Mouse (Mus musculus): ENCODE results near the gene Rps6ka2. TPM values are rescaled to one million over a fixed set of nuclear protein-coding genes. Genes with fewer than 3 reads are reported as not detected.
"Not testable (repeated sequence)": the region's sequence is repeated elsewhere in the genome, so short reads cannot be mapped to it uniquely, and the experiment has no call there.

The Rps6ka2 gene
- polyA plus RNA-seq, 1 experiment from 2014 or later, result 24.8 TPM

GRCm38 (mm10) chr17:7273054-7273453, 103.1 kb downstream of the Rps6ka2 start:
- no peak for ATAC-seq (ENCODE audit: insufficient number of reproducible peaks, insufficient read depth, low FRiP score, low TSS enrichment, low read depth)
- Histone ChIP-seq H3K9ac (replicated peaks) (no peak overlapping the region), H3K9me3 (no peaks in the 10 kb centered on the region), H3K4me1 (replicated peaks) (peaks cover 28% of the 10 kb centered on the region; the same call in 1 of the 2 replicates), H3K36me3 (peaks cover 10% of the 10 kb centered on the region; the same call in 1 of the 2 replicates), H3K4me2 (no peak overlapping the region), H3K4me3 (replicated peaks) (no peak overlapping the region), H3K27ac (no peak overlapping the region), H3K27me3 (no peaks in the 10 kb centered on the region)
- WGBS, result 56% methylated on average over 9 of the region's 9 CpGs

DNA sequence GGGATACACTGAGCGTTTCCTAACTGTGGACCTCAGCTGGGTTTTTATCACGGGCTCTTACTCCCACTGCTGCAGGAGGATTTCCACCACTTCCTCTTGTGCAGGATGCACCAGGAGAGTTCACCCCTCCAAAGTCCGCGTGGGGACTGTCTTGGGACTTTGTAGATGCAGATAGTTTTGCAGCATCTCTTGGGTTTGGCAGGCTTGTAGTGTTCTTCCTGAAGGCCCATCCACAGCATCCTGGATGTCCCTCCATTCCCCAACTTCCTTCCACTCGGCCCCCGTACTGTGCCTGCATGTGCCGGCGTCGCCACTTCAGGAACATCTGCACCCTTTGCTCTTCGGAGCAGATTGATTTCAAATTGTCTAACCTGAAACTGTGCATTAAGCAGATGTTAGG, 103.9 kb downstream of the Rps6ka2 start:
- WGBS, result 92% methylated on average over 10 of the region's 10 CpGs
- no peak overlapping the region for H3K4me2 ChIP-seq
- no peak for ATAC-seq (ENCODE audit: insufficient number of reproducible peaks, insufficient read depth, low FRiP score, low TSS enrichment, low read depth)

GRCm38 (mm10) chr17:7278702-7279242, 108.9 kb downstream of the Rps6ka2 start:
- Histone ChIP-seq H3K27ac (no peak overlapping the region), H3K4me3 (replicated peaks) (no peak overlapping the region), H3K9ac (replicated peaks) (no peak overlapping the region), H3K4me2 (no peak overlapping the region), H3K4me1 (replicated peaks) (no peaks in the 10 kb centered on the region), H3K9me3 (no peaks in the 10 kb centered on the region), H3K27me3 (no peaks in the 10 kb centered on the region), H3K36me3 (peaks cover 51% of the 10 kb centered on the region)
- ATAC-seq (ENCODE audit: insufficient number of reproducible peaks, insufficient read depth, low FRiP score, low TSS enrichment, low read depth), result no peak
- 91% methylated on average over 15 of the region's 15 CpGs for WGBS

More for the DNA sequence above, 103.9 kb downstream of the Rps6ka2 start:
- Histone ChIP-seq H3K4me3 (replicated peaks) (no peak overlapping the region), H3K36me3 (peaks cover 16% of the 10 kb centered on the region), H3K9me3 (no peaks in the 10 kb centered on the region), H3K4me1 (replicated peaks) (peaks cover 28% of the 10 kb centered on the region; the same call in 1 of the 2 replicates), H3K27me3 (no peaks in the 10 kb centered on the region), H3K9ac (replicated peaks) (no peak overlapping the region), H3K27ac (no peak overlapping the region)

- Histone ChIP-seq H3K9ac (replicated peaks) (no peak overlapping the region), H3K27me3 (no peaks in the 10 kb centered on the region), H3K9me3 (no peaks in the 10 kb centered on the region), H3K4me2 (no peak overlapping the region), H3K4me1 (replicated peaks) (no peaks in the 10 kb centered on the region), H3K27ac (no peak overlapping the region), H3K4me3 (replicated peaks) (no peak overlapping the region), H3K36me3 (peaks cover 55% of the 10 kb centered on the region)
- ATAC-seq (ENCODE audit: insufficient number of reproducible peaks, insufficient read depth, low FRiP score, low TSS enrichment, low read depth), result no peak
- WGBS, result 88% methylated on average over 9 of the region's 9 CpGs
These were observed 109.3 kb downstream of the Rps6ka2 start for GRCm38 (mm10) chr17:7279251-7279650.

DNA sequence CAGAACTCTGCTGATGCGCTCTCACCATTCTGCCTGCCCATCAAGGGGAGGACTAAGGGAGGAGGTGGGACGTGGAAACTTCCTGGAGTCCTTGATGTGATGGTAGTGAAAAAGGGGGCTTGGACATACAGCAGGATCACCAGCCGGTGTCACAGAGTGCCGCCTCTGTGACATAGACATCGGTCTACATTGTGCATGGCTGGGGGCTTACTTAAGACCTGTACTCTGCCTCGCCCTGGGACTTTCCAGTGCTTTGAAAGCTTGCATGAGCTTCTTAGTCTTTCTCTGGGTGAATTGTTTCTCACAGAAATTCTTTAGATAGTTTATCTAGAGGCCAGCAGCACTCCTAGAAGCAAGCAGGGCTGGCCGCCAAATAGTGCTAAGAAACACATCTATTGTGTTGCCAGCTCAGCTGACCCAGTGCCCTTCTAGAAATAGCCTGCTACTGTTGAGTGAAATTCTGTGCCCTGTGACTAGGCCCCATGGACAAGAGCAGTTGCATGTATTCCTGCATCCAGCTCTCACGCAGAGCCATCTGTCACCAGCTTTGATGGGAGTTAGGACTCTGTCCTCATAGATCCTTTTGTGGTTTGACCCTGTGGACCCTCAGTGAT, 114.5 kb downstream of the Rps6ka2 start:
- no peak overlapping the region for H3K4me3 ChIP-seq (replicated peaks)
- 83% methylated on average over 8 of the region's 8 CpGs for WGBS
- no peaks in the 10 kb centered on the region for H3K4me1 ChIP-seq (replicated peaks)
- no peaks in the 10 kb centered on the region for H3K27me3 ChIP-seq
- peaks cover 51% of the 10 kb centered on the region for H3K36me3 ChIP-seq
- no peaks in the 10 kb centered on the region for H3K9me3 ChIP-seq
- H3K9ac ChIP-seq (replicated peaks), result no peak overlapping the region
- ATAC-seq (ENCODE audit: insufficient number of reproducible peaks, insufficient read depth, low FRiP score, low TSS enrichment, low read depth), result no peak
- H3K4me2 ChIP-seq, result no peak overlapping the region
- no peak overlapping the region for H3K27ac ChIP-seq

DNA sequence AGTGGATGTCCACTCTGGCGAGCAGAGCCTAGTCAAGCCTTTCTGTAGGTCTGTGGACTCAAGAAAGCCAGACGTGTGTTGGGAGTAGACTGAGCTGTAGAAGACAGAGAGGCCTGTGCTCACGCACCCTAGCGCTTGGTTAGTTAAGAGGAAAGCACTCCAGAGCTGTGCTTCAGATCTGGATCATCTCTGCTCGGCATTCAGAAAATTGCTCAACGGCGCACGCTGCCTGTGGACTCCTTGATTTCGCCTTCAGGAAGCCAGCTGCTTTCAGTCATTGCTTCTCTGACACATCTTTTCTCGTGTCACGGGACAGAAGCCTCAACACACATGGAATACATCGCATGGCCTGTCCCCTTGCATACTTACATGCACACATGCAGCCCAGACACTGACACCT, 115.4 kb downstream of the Rps6ka2 start:
- no peaks in the 10 kb centered on the region for H3K27me3 ChIP-seq
- no peak overlapping the region for H3K4me2 ChIP-seq
- no peak overlapping the region for H3K4me3 ChIP-seq (replicated peaks)
- ATAC-seq (ENCODE audit: insufficient number of reproducible peaks, insufficient read depth, low FRiP score, low TSS enrichment, low read depth), result no peak
- H3K27ac ChIP-seq, result no peak overlapping the region
- 86% methylated on average over 12 of the region's 12 CpGs for WGBS
- no peaks in the 10 kb centered on the region for H3K9me3 ChIP-seq
- H3K9ac ChIP-seq (replicated peaks), result no peak overlapping the region
- H3K4me1 ChIP-seq (replicated peaks), result no peaks in the 10 kb centered on the region
- peaks cover 45% of the 10 kb centered on the region for H3K36me3 ChIP-seq

DNA sequence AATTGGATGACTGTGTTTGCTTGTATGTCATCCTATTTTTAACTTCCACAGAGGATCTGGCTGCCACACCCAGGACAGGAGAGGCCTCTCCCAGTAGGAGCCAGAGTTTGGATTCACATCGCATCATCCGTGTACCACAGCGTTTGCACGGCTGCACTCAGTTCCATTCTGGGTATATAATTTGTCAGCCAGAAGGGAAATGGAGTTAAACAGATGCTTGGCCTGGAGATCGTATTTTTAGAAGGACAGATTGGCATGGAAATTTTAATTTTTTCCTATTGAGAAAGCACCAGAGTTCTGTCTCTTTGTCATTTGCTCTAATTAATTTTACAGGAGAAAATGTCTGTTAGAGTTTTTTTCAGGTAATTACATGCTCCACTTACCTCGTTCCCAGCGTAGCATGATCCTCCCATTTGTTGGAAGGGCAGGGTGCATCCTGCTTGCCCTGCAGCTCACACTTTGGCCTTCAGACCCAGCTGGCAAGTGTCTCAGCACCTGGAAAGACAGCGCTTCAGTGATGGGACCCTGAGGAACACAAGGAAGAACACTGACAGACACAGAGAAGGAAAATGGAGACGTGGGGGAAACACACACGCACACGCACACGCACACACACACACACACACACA, 116.6 kb downstream of the Rps6ka2 start:
- no peak overlapping the region for H3K4me2 ChIP-seq
- H3K27ac ChIP-seq, result no peak overlapping the region
- no peak overlapping the region for H3K9ac ChIP-seq (replicated peaks)
- H3K9me3 ChIP-seq, result no peaks in the 10 kb centered on the region
- H3K27me3 ChIP-seq, result no peaks in the 10 kb centered on the region
- H3K4me3 ChIP-seq (replicated peaks), result no peak overlapping the region
- no peak for ATAC-seq (ENCODE audit: insufficient number of reproducible peaks, insufficient read depth, low FRiP score, low TSS enrichment, low read depth)
- H3K4me1 ChIP-seq (replicated peaks), result no peaks in the 10 kb centered on the region
- WGBS, result 90% methylated on average over 12 of the region's 12 CpGs
- peaks cover 48% of the 10 kb centered on the region for H3K36me3 ChIP-seq

- no peak overlapping the region for H3K4me3 ChIP-seq (replicated peaks)
- no peaks in the 10 kb centered on the region for H3K27me3 ChIP-seq
- WGBS, result 91% methylated on average over 11 of the region's 11 CpGs
- no peak overlapping the region for H3K4me2 ChIP-seq
- no peaks in the 10 kb centered on the region for H3K9me3 ChIP-seq
- H3K4me1 ChIP-seq (replicated peaks), result no peaks in the 10 kb centered on the region
- H3K27ac ChIP-seq, result no peak overlapping the region
- H3K36me3 ChIP-seq, result peaks cover 20% of the 10 kb centered on the region; the same call in 1 of the 2 replicates
- ATAC-seq (ENCODE audit: insufficient number of reproducible peaks, insufficient read depth, low FRiP score, low TSS enrichment, low read depth), result no peak
- H3K9ac ChIP-seq (replicated peaks), result no peak overlapping the region
These were observed 122.2 kb downstream of the Rps6ka2 start for GRCm38 (mm10) chr17:7292012-7292684.

GRCm38 (mm10) chr17:7306278-7307196, 136.6 kb downstream of the Rps6ka2 start:
- H3K9ac ChIP-seq (replicated peaks); H3K27ac ChIP-seq; H3K4me3 ChIP-seq (replicated peaks); H3K4me1 ChIP-seq (replicated peaks); H3K27me3 ChIP-seq; H3K9me3 ChIP-seq; H3K4me2 ChIP-seq; H3K36me3 ChIP-seq: not testable (repeated sequence)
- ATAC-seq (ENCODE audit: insufficient number of reproducible peaks, insufficient read depth, low FRiP score, low TSS enrichment, low read depth), result peak; percentile 71
- 60% methylated on average over 8 of the region's 8 CpGs for WGBS

DNA sequence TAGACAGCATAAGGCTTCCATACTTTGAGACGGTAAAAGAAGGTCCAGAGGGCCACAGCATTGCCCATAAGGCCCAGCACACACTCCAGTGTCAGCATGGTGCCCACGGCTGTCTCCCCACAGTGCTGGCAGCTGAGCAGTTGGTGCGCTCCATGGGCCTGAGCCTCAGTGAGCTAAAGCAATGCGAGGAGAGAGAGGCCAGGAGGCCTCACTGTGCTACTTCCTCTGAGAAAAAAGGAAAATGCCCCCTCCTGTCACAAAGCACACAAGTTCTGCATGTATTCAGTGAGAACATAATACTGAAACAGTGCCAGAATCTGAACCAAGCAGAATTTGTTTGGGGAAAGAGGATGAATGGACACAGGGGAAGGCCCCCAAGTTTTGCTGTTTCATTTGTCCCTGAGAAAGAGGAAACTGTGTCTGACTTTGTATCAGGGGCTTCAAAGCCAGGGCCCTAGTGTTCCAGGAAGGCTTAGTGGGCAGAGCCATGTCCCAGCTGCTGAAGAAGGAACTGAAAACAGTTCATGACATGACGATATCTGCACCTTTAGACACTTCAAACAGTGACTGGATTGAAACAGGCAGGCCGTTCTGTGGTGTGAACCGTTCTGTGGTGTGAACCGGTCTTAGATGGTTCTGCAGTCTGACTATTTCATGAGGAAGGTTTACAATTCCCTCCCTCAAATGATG, 145.9 kb downstream of the Rps6ka2 start:
- ATAC-seq (ENCODE audit: insufficient number of reproducible peaks, insufficient read depth, low FRiP score, low TSS enrichment, low read depth); H3K27ac ChIP-seq; H3K4me1 ChIP-seq (replicated peaks); H3K9ac ChIP-seq (replicated peaks); H3K36me3 ChIP-seq; H3K4me3 ChIP-seq (replicated peaks); H3K4me2 ChIP-seq; H3K27me3 ChIP-seq; H3K9me3 ChIP-seq: not testable (repeated sequence)
- 77% methylated on average over 7 of the region's 8 CpGs for WGBS
